Mouse (Mus musculus) gastrocnemius, adult 8-10 months (tissue): ENCODE results near the gene Oosp1. TPM values are rescaled to one million over a fixed set of nuclear protein-coding genes. Genes with fewer than 3 reads are reported as not detected.

Experiments
- DNase-seq, 2 experiments: peaks; one replicate each; pipeline ENCODE4 v3.0.0; 2022; ENCODE audit warnings: low spot score in 2 of 2
- total RNA-seq, 4 experiments: library from RNA; stranded (reverse); gene quantifications; 2 replicates each; pipeline ENCODE4 v1.2.4; 2022

The Oosp1 gene
- not detected for total RNA-seq

DNA sequence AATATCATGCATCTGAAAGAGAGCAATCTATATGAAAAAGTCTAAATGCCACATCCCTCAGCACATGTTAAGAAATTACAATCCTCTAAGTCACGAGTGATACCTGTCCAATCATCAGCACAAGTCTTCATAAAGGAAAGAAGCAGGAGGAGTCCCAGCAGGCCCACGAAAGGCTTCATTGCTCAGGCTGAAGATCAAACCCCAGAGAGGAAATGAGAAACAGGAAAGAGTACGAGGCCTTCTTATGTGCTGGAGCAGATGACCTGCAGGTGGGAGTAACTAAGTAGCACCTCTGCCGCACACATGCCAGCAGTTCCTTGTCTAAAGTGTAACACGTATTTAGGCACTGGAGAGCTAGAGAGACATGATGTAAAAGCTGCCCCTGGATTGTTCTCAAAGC is at the start of gene Oosp1:
Oosp1 (minus strand) TSS at position 312 of the 400 bp plus-strand sequence.
- no peak for DNase-seq

GRCm38 (mm10) chr19:11736455-11736854 is 45.5 kb upstream of the Oosp1 start:
- DNase-seq: no peak

DNA sequence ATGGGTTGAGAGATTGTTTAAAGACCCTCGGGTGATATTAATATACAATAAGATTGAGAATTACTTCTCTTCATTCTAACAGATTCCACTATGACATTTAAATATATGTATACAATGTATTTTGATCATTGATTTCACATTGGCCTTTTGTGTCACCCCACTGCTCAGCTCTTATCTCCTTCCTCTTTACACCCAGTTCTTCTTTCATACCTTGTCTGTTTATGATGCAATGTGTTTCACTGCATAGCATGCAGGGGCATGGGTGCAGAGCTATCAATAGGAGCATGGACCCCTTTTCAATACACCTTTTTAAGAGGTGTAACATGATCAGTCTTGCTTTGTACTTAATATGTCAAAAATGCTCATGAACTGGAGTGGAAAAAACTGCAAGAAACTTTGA is 39.3 kb upstream of the Oosp1 start:
- no peak for DNase-seq

DNA sequence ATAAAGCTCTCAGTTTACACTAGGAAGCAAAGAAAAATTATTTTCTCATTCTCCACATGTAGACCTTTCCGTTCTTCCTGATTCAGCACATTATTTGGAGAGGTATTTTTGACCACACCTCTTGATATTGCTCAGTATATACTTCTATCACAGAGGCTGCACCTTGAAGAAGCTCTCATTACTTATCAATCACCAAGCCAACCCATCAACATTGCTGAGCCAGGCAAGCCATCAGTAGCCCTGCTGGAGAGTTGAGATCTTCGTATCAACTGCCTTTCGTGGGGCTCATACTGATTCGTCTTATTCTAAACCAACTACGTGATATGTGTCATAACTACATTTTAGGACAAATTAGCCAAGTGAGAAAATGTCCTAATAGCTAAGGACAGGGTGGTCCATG is 36.4 kb upstream of the Oosp1 start:
- DNase-seq: no peak

GRCm38 (mm10) chr19:11725915-11726314 is 35.0 kb upstream of the Oosp1 start:
- no peak for DNase-seq

DNA sequence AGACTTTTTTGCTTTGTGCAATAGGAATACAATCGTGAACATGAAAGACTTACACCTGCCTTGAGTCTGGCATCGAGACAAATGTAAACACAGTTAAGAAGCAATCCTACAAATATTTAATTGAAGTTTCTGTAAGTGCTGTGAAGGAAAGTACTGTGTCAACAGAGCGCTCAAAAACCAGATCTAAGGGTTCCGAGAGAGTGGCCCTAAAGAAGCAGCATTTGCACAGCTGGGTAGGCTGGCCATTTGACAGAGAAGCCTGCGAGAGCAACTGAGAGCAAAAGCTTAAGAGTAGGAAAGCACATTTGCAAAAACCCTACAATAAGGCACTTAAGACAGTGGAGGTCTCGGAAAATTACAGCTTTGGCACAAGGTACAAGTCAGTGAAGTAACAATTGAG is 33.3 kb upstream of the Oosp1 start:
- DNase-seq: no peak

- DNase-seq: no peak
These were observed 32.9 kb upstream of the Oosp1 start for GRCm38 (mm10) chr19:11723870-11724269.

- DNase-seq: no peak
These were observed 29.1 kb upstream of the Oosp1 start for GRCm38 (mm10) chr19:11720071-11720470.

DNA sequence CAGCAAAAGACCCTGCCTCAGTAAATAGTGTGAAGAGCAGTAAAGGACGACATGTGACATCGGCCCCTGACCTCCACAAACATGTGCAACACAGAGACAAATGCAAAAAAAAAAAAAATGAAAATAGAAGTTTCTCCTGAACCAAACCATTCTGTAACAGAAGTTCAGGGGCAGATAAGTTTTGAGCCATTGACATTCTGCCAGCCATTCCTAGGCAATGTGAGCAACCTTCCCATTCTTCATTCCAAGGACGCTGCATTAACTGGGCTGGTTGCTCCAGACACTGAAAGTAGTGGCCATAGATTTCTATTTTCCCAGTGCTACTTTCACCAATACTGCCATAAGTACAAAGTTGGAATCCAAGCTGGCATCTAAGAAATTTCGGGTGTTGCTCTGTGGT is 21.5 kb upstream of the Oosp1 start:
- DNase-seq: no peak

DNA sequence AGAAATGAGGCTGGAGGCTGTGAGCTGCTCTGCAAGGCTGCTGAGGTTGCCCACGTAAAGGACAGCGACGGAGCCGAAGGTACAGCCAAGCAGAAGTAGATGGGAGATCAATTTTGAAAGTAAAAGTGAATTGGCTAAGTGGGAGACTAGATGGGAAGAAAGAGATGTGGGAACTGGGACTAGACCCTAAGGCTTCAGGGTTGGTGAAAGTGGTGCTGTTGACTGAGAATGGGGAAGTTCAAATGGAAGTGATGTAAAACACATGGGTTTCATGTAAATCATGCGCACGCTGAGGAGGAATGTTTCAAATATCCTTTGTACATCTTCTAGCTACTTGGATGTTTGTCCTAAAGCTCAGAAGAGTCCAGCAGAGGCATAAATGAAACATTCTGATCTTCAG is 7.4 kb upstream of the Oosp1 start:
- DNase-seq: no peak

GRCm38 (mm10) chr19:11696755-11697154 is 5.8 kb upstream of the Oosp1 start, which contains the start of gene Oosp3:
Gene Oosp3, plus strand, starts transcription at chr19:11697055.
- DNase-seq: no peak

GRCm38 (mm10) chr19:11691454-11691853 is 504 bp upstream of the Oosp1 start:
- DNase-seq: no peak

DNA sequence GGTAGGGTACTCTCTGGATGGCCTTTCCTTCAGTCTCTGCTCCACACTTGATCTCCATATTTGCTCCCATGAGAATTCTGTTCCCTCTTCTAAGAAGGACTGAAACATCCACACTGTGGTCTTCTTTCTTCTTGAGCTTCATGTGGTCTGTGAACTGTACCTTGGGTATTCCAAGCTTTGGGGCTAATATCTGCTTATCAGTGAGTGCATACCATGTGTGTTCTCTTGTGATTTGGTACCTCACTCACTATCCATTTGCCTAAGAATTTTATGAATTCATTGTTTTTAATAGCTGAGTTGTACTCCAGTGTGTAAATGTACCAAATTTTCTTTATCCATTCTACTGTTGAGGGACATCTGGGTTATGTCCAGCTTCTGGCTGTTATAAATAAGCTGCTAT is 29.4 kb downstream of the Oosp1 start:
- no peak for DNase-seq

DNA sequence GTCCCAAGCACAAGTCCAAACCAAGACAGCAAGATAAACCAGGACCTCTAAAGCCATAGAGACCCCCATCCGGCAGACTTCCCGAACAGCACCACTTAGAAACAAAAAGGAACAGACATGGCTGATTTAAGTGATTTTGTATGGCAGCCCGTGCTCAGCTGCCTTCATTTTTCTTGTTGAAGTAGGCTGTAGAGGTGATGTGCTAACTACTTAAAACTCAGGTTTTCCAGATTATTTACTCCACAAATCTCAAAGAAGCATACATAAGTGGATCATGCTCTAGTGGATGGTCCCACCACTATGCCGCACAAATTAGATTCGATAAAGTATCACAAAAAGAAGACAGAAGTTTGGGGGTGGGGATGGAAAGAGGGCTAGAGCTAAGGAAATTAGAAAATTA is 30.5 kb downstream of the Oosp1 start, which contains the start of gene Oosp2:
Oosp2 (minus strand) TSS at position 101 of the 400 bp plus-strand sequence.
- no peak for DNase-seq

- DNase-seq: no peak
These were observed 31.8 kb downstream of the Oosp1 start for GRCm38 (mm10) chr19:11659142-11659541.

GRCm38 (mm10) chr19:11649564-11649963 is 41.4 kb downstream of the Oosp1 start:
- no peak for DNase-seq

DNA sequence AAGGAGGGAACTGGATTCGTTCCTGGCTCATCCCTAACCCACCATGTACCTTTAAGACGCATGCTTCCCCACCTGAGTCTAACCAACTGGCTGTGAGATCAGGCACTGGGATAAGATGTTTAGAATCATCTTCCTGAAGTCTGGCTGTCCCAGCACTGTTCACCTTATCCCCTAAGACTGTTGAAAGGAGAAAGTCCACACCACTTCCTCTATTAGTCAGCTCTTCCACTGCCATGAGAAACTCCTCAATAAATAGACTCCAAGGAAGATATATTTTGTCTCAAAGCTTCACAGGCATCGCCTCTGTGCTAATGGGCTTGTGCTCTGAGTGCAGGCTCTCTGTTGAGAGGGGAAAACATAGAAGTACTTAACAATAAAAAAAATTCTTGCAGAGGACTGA is 44.8 kb downstream of the Oosp1 start:
- DNase-seq: no peak

DNA sequence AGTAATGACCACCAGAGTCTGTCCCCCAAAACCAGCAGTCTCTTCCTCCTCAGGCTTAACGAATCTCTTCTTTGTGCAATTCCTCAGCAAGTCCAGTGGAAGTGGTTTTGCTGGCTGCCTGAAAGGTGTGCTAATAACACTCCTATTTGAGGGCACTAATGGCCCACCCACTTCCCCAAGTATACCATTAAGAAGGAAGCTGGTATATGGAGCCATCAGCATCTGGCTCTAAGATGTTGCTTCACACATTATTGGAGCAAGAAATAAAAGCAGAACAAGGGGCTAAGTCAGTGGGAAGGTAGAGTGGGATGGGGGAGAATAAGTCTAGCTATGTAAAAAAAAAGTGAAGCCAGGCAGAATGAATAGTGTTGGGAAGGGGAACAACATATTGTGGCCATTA is 50.2 kb downstream of the Oosp1 start, which contains the start of gene Ms4a3:
Ms4a3 (minus strand) TSS at position 120 of the 400 bp plus-strand sequence.
- no peak for DNase-seq

DNA sequence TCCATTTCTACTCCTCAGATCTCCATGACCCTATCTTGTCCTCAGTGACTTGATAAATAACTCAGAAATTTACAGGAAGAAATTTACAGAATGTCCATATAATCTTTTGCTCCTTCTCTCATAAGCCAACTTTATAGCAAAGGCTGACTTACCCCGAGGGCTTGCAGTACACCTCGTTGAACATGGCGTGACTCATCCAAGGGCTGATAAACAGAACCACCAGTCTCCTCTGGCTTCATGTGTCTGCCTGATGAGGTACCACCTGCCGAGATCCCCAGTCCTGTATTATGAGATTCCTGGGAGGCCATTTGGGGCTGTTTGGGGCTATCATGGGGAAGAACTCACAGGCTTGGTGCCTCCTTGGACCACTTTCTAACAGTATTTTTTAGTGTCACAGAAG is 51.9 kb downstream of the Oosp1 start:
- DNase-seq: no peak

- no peak for DNase-seq
These were observed 55.4 kb downstream of the Oosp1 start for GRCm38 (mm10) chr19:11635572-11635971.

DNA sequence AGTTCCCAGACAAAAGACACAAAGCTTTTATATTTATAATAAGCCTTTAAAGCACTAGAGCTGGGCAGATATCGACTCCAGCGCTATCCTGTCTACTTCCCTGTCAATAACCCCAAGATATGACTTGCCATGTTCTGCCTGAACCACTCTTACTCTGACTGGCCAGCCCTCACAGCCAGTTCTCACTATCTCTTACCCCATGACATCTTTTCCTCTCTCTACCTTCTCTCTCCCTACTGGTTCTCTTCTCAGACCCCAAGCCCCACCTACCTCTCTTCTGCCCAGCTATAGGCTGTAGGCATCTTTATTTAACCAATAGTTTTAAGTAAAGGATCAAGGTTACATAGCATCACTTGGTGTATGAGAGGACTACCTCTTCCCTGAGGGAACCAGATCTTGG is 56.6 kb downstream of the Oosp1 start:
- no peak for DNase-seq

DNA sequence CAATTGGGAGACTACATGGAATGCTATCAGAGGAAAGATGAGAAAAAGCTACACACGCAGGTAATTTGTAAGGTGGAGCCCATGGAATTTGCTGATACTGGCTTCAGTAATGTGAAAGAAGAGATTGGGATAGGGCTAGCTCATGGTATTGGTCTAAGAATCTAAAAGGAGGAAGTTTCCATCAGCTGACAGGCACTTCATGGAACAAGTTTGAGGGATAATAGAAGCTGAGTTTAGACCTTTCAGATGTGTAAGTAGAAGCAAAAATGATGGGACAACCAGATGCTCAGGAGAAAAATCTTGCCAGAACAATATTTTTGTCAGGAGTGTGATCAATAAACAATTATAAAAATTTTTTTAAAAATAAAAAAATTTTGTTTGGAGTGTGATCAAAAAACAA is 57.2 kb downstream of the Oosp1 start:
- no peak for DNase-seq

- no peak for DNase-seq
These were observed 65.7 kb downstream of the Oosp1 start for GRCm38 (mm10) chr19:11625231-11625630.

- DNase-seq: no peak
These were observed 66.2 kb downstream of the Oosp1 start for GRCm38 (mm10) chr19:11624800-11625199.
